Mouse (Mus musculus) sigmoid colon, adult 10 weeks (tissue): ENCODE measurements around the gene Nkx2-9. TPM values are rescaled to one million over a fixed set of nuclear protein-coding genes. Genes with fewer than 3 reads are reported as not detected.

Experiments
- polyA plus RNA-seq: library from polyadenylated mRNA; stranded (reverse); fragments of 350-450 nt; fragmentation: Illumina TruSeq; extraction: RNeasy Lipid Tissue Mini Kit (QIAGEN cat#74804); gene quantifications from one replicate; pipeline ENCODE4 v1.2.3, GENCODE M21; 2014; ENCODE audit warnings: low read depth, low replicate concordance

The Nkx2-9 gene
- polyA plus RNA-seq, result not detected

DNA sequence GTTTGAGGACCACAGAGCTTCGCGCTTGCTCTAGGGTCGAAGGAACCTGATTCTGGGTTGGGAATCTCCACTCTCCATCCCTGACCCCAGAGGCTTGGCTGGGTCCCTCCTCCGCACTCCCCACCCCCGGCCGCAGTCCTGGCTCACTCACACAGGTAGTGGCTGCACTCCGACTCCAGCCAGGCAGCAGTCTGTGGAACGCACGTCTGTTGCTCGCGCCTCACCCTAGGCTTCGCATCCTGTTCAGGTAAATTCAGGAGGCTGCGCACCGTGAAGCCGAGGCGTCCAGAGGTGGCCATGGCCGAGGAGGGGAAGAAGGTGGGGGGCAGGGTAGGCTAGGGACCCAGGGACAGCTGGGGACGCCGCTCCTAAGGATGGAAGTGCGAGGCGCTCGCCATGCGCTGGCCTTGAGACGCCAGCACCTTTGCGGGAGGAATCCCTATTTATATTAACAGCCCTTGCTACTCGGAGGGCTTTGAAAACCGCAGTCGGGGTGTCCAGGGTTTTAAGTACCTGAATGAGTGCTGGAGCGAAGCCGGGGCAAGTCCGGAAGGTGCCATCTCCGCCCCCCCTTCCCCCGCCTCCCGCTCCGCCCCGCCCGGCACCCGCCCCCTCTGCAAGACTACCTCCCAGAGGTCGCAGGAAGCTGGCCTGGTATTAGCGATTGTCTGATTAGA is at the start of gene Nkx2-9:
TSS of gene Nkx2-9 (minus strand) at position 524 of the 677 bp plus-strand sequence.

Other genes with a start within 250 kb of the Nkx2-9 start
- not detected for gene Nkx2-1, start 76.4 kb downstream of the Nkx2-9 start, polyA plus RNA-seq
- gene Pax9, start 78.5 kb upstream of the Nkx2-9 start, polyA plus RNA-seq, result 0.09 TPM